Mouse (Mus musculus) midbrain, embryonic 14.5 days (tissue): Measurements from ENCODE around the gene Usp5. TPM values are rescaled to one million over a fixed set of nuclear protein-coding genes. Genes with fewer than 3 reads are reported as not detected.

Experiments used
- ATAC-seq: fragments of 200-750 bp; cut with Nextera tagmentation; 2 replicates; pipeline ENCODE4 v1.8.0; 2017; ENCODE audit warnings: moderate number of reproducible peaks, moderate library complexity; ENCODE audit not compliant: low FRiP score, low TSS enrichment
- DNase-seq: peaks from one replicate; pipeline ENCODE4 v3.0.0-alpha.2; 2015
- H3K27ac ChIP-seq: fragments of 300-500 bp; sonication (generic); replicated peaks from 2 replicates; pipeline ENCODE4 v1.5.1; 2014; ENCODE audit warnings: mild to moderate bottlenecking, low read depth, low read length, moderate library complexity
- H3K27me3 ChIP-seq: fragments of 300-500 bp; sonication (generic); 2 replicates; pipeline ENCODE4 v1.6.1; 2014; ENCODE audit warnings: low read length, control low read depth, mixed read lengths; ENCODE audit not compliant: control insufficient read depth, insufficient read depth
- H3K36me3 ChIP-seq: fragments of 300-500 bp; sonication (generic); 2 replicates; pipeline ENCODE4 v1.6.1; 2014; ENCODE audit warnings: low read length, control low read depth; ENCODE audit not compliant: control insufficient read depth, insufficient read depth
- H3K4me1 ChIP-seq: fragments of 300-500 bp; sonication (generic); 2 replicates; pipeline ENCODE4 v1.6.1; 2014; ENCODE audit warnings: mild to moderate bottlenecking, antibody characterized with exemption, low read length, control low read depth; ENCODE audit not compliant: control insufficient read depth, insufficient read depth
- H3K4me2 ChIP-seq: fragments of 300-500 bp; sonication (generic); 2 replicates; pipeline ENCODE4 v1.6.1; 2014; ENCODE audit warnings: mild to moderate bottlenecking, low read length, moderate library complexity
- H3K4me3 ChIP-seq: fragments of 300-500 bp; sonication (generic); replicated peaks from 2 replicates; pipeline ENCODE4 v1.5.1; 2014; ENCODE audit warnings: low read depth, low read length
- H3K9ac ChIP-seq: fragments of 300-500 bp; sonication (generic); replicated peaks from 2 replicates; pipeline ENCODE4 v1.6.1; 2014; ENCODE audit warnings: mild to moderate bottlenecking, low read length, moderate library complexity
- H3K9me3 ChIP-seq: fragments of 300-500 bp; sonication (generic); 2 replicates; pipeline ENCODE4 v1.6.1; 2016; ENCODE audit warnings: low read length, control low read depth, mixed read lengths; ENCODE audit not compliant: control insufficient read depth
- WGBS: fragments of 180-500 bp; shearing (Covaris S2); extraction: QIAGEN DNeasy Blood & Tissue Kit; methylation state at CpG from one replicate; pipeline ENCODE4 v1.1.7; 2014; 5-methylcytosine and 5-hydroxymethylcytosine counted together
- polyA plus RNA-seq: library from polyadenylated mRNA; unstranded; fragments of >200 nt; fragmentation: Nextera tagmentation; extraction: Ambion mirVana; gene quantifications from 2 replicates; pipeline ENCODE4 v1.2.1, GENCODE M21; 2014

Usp5 gene
- polyA plus RNA-seq = 184 and 191 TPM in 2 replicates

GRCm38 (mm10) chr6:124828868-124829798 is at the start of gene Usp5, which contains the start of gene Cdca3:
TSS of gene Usp5 (minus strand) at chr6:124829484.
TSS of gene Cdca3 (plus strand) at chr6:124829547.
- WGBS = under 1% methylated on average over 55 of the region's 55 CpGs
- Histone ChIP-seq H3K27ac (peak within 1 kb of the TSS; percentile 87), H3K27me3 (no peaks in the 10 kb centered on the region), H3K9me3 (no peaks in the 10 kb centered on the region), H3K4me1 (peaks cover 15% of the 10 kb centered on the region), H3K4me2 (peak within 1 kb of the TSS; percentile 81), H3K36me3 (peaks cover 25% of the 10 kb centered on the region), H3K4me3 (peak within 1 kb of the TSS; percentile 58), H3K9ac (peak within 1 kb of the TSS; percentile 58)
- DNase-seq = peak; percentile 100
- peak; percentile 93 for ATAC-seq

- H3K4me1 ChIP-seq = no peaks in the 10 kb centered on the region
- H3K4me2 ChIP-seq = no peak overlapping the region
- no peaks in the 10 kb centered on the region for H3K9me3 ChIP-seq
- H3K4me3 ChIP-seq = no peak overlapping the region
- DNase-seq = no peak
- ATAC-seq = no peak
- 44% methylated on average over 3 of the region's 3 CpGs for WGBS
- no peaks in the 10 kb centered on the region for H3K27me3 ChIP-seq
- H3K9ac ChIP-seq = no peak overlapping the region
- no peak overlapping the region for H3K27ac ChIP-seq
- no peaks in the 10 kb centered on the region for H3K36me3 ChIP-seq
These were observed 45.1 kb upstream of the Usp5 start for GRCm38 (mm10) chr6:124874348-124874747.

GRCm38 (mm10) chr6:124866560-124866959 is 37.3 kb upstream of the Usp5 start:
- Histone ChIP-seq H3K9me3 (no peaks in the 10 kb centered on the region), H3K4me1 (peaks cover 30% of the 10 kb centered on the region), H3K4me3 (no peak overlapping the region), H3K4me2 (no peak overlapping the region), H3K36me3 (no peaks in the 10 kb centered on the region), H3K27ac (0 out of 2 replicates have a peak overlapping the region, but pooled peaks have one; percentile 13), H3K9ac (peak overlapping the region; percentile 13; the same call in 1 of the 2 replicates), H3K27me3 (no peaks in the 10 kb centered on the region)
- no peak for ATAC-seq
- WGBS = 51% methylated on average over 6 of the region's 7 CpGs
- DNase-seq = no peak

- Histone ChIP-seq H3K36me3 (peaks cover 5% of the 10 kb centered on the region), H3K9me3 (no peaks in the 10 kb centered on the region), H3K4me3 (no peak overlapping the region), H3K27ac (peak overlapping the region; percentile 32; the same call in 1 of the 2 replicates), H3K27me3 (no peaks in the 10 kb centered on the region), H3K4me1 (peaks cover 36% of the 10 kb centered on the region), H3K9ac (peak overlapping the region; percentile 40; the same call in 1 of the 2 replicates), H3K4me2 (no peak overlapping the region)
- no peak for DNase-seq
- ATAC-seq = no peak
- 55% methylated on average over 18 of the region's 18 CpGs for WGBS
These were observed 36.6 kb upstream of the Usp5 start for GRCm38 (mm10) chr6:124865766-124866362.

GRCm38 (mm10) chr6:124863658-124864298 is 34.5 kb upstream of the Usp5 start, which contains the start of gene Gpr162:
TSS of gene Gpr162 (minus strand) at chr6:124863983.
- Histone ChIP-seq H3K4me1 (peaks cover 47% of the 10 kb centered on the region), H3K4me2 (peak within 1 kb of the TSS; percentile 70), H3K27me3 (no peaks in the 10 kb centered on the region), H3K27ac (peak within 1 kb of the TSS; percentile 96), H3K36me3 (peaks cover 16% of the 10 kb centered on the region), H3K9me3 (no peaks in the 10 kb centered on the region), H3K9ac (peak within 1 kb of the TSS; percentile 91), H3K4me3 (peak within 1 kb of the TSS; percentile 70)
- WGBS = 2% methylated on average over 43 of the region's 43 CpGs
- peak; percentile 86 for DNase-seq
- peak; percentile 62 for ATAC-seq

GRCm38 (mm10) chr6:124863125-124863657 is 33.9 kb upstream of the Usp5 start:
- peaks cover 20% of the 10 kb centered on the region for H3K36me3 ChIP-seq
- peak; percentile 68 for DNase-seq
- WGBS = 0% methylated on average over 15 of the region's 16 CpGs
- H3K9me3 ChIP-seq = no peaks in the 10 kb centered on the region
- peak overlapping the region; percentile 96 for H3K27ac ChIP-seq
- peak overlapping the region; percentile 70 for H3K4me3 ChIP-seq
- H3K4me1 ChIP-seq = peaks cover 50% of the 10 kb centered on the region
- H3K4me2 ChIP-seq = peak overlapping the region; percentile 70
- no peaks in the 10 kb centered on the region for H3K27me3 ChIP-seq
- H3K9ac ChIP-seq = peak overlapping the region; percentile 91
- ATAC-seq = peak; percentile 19

- Histone ChIP-seq H3K27ac (peak overlapping the region; percentile 96), H3K4me1 (peaks cover 50% of the 10 kb centered on the region), H3K4me2 (peak overlapping the region; percentile 70), H3K9ac (peak overlapping the region; percentile 91), H3K36me3 (peaks cover 20% of the 10 kb centered on the region), H3K27me3 (no peaks in the 10 kb centered on the region), H3K9me3 (no peaks in the 10 kb centered on the region), H3K4me3 (peak overlapping the region; percentile 70)
- peak; percentile 28 for DNase-seq
- 8% methylated on average over 8 of the region's 8 CpGs for WGBS
- no peak for ATAC-seq
These were observed 33.3 kb upstream of the Usp5 start for GRCm38 (mm10) chr6:124862406-124863124.
